Mouse (Mus musculus): ENCODE measurements around the gene Nt5c2. TPM values are rescaled to one million over a fixed set of nuclear protein-coding genes. Genes with fewer than 3 reads are reported as not detected.
A peak's percentile ranks its signal among the peaks of the same experiment; 100 is the strongest.

Nt5c2 gene
- polyA plus RNA-seq, 1 experiment from 2014 or later: 36.1 TPM

DNA sequence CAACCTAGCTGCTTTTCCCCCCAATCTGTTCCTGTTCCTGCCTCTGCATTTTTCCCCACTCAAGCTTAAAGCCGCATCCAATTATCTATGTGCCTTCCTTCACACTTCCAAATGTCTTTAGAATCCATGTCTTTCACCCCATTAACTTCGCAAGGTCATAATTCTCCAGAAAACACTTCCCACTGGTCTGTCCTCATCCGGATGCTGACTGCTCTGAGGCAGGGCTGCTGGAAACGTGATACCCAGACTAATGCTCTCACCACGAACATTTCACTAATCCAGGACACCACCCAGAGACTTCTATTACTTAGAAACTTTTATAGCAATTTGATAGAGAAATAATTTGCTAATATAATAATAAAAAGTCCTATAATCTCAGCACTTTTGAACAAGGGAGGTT, 84.9 kb downstream of the Nt5c2 start:
- no peak for ATAC-seq
- TF ChIP-seq CTCF (IDR thresholded peaks at IDR 0.05; ENCODE audit: low read depth): no peak
- TF ChIP-seq EP300 (IDR thresholded peaks at IDR 0.05; ENCODE audit: low read depth): no peak
- H3K9me3 ChIP-seq (ENCODE audit: low read length): no peaks in the 10 kb centered on the region
- no peak overlapping the region for H3K9ac ChIP-seq (replicated peaks)
- H3K4me3 ChIP-seq (ENCODE audit: low read depth, low read length): no peak overlapping the region
- H3K27me3 ChIP-seq (ENCODE audit: insufficient read depth, low read length): no peaks in the 10 kb centered on the region
- H3K27ac ChIP-seq (ENCODE audit: low read depth): no peak overlapping the region
- WGBS (ENCODE audit: insufficient replicate concordance): 79% methylated on average over 5 of the region's 5 CpGs
- H3K4me2 ChIP-seq (ENCODE audit: low read depth, low read length): no peak overlapping the region
- peaks cover 20% of the 10 kb centered on the region for H3K4me1 ChIP-seq (ENCODE audit: insufficient read depth)
- peaks cover 3% of the 10 kb centered on the region; the same call in 1 of the 2 replicates for H3K36me3 ChIP-seq (replicated peaks; ENCODE audit: insufficient read depth, low read length)
- DNase-seq: no peak

DNA sequence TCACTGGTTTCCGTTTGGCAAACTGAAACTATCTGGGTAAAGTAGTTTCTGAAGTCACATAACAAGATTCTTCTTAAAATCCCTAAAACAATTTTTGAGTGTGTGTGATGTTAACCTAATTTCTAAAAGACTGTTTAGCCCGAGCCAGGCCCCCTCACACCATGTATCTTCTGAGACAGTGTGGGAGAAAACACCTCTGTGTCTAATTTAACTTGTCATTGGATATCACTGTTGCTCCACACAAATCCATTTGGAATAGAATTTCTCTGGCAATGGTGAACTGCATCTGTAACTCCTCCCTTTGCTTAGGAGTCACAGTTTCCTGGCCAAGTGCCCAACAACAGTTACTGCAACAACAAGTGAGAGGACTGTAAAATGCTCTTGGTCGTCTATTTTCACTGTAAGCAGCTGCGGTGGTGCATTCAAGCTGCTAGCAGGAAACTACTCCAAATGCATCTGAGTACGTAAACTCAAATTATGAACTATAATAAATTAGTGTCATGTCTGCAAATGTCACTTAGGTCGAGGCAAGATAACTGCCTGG, 85.8 kb downstream of the Nt5c2 start:
- H3K27me3 ChIP-seq (ENCODE audit: insufficient read depth, low read length): no peaks in the 10 kb centered on the region
- no peak overlapping the region for H3K9ac ChIP-seq (replicated peaks)
- 52% methylated on average over 6 of the region's 6 CpGs for WGBS (ENCODE audit: insufficient replicate concordance)
- H3K27ac ChIP-seq (ENCODE audit: low read depth): peak overlapping the region; percentile 41
- peaks cover 20% of the 10 kb centered on the region for H3K4me1 ChIP-seq (ENCODE audit: insufficient read depth)
- no peaks in the 10 kb centered on the region for H3K36me3 ChIP-seq (replicated peaks; ENCODE audit: insufficient read depth, low read length)
- TF ChIP-seq EP300 (IDR thresholded peaks at IDR 0.05; ENCODE audit: low read depth): no peak
- no peak for TF ChIP-seq CTCF (IDR thresholded peaks at IDR 0.05; ENCODE audit: low read depth)
- 0 out of 2 replicates have a peak, but pooled peaks have one; percentile 13 for ATAC-seq
- no peaks in the 10 kb centered on the region for H3K9me3 ChIP-seq (ENCODE audit: low read length)
- H3K4me2 ChIP-seq (ENCODE audit: low read depth, low read length): no peak overlapping the region
- DNase-seq: peak; percentile 67
- no peak overlapping the region for H3K4me3 ChIP-seq (ENCODE audit: low read depth, low read length)

- H3K9ac ChIP-seq (replicated peaks): no peak overlapping the region
- DNase-seq: no peak
- peaks cover 20% of the 10 kb centered on the region for H3K4me1 ChIP-seq (ENCODE audit: insufficient read depth)
- H3K4me2 ChIP-seq (ENCODE audit: low read depth, low read length): no peak overlapping the region
- TF ChIP-seq EP300 (IDR thresholded peaks at IDR 0.05; ENCODE audit: low read depth): no peak
- no peak for TF ChIP-seq CTCF (IDR thresholded peaks at IDR 0.05; ENCODE audit: low read depth)
- H3K27me3 ChIP-seq (ENCODE audit: insufficient read depth, low read length): no peaks in the 10 kb centered on the region
- 47% methylated on average over 4 of the region's 4 CpGs for WGBS (ENCODE audit: insufficient replicate concordance)
- no peak for ATAC-seq
- H3K9me3 ChIP-seq (ENCODE audit: low read length): no peaks in the 10 kb centered on the region
- 0 out of 2 replicates have a peak, but pooled peaks cover 7% of the 10 kb centered on the region for H3K36me3 ChIP-seq (replicated peaks; ENCODE audit: insufficient read depth, low read length)
- 0 out of 2 replicates have a peak overlapping the region, but pooled peaks have one; percentile 18 for H3K27ac ChIP-seq (ENCODE audit: low read depth)
- H3K4me3 ChIP-seq (ENCODE audit: low read depth, low read length): no peak overlapping the region
Measured at GRCm38 (mm10) chr19:46928136-46928535, 86.8 kb downstream of the Nt5c2 start.

- no peaks in the 10 kb centered on the region for H3K9me3 ChIP-seq (ENCODE audit: low read length)
- H3K4me3 ChIP-seq (ENCODE audit: low read depth, low read length): no peak overlapping the region
- DNase-seq (no peak), ATAC-seq (no peak)
- TF ChIP-seq EP300 (IDR thresholded peaks at IDR 0.05; ENCODE audit: low read depth): no peak
- no peak for TF ChIP-seq CTCF (IDR thresholded peaks at IDR 0.05; ENCODE audit: low read depth)
- peaks cover 20% of the 10 kb centered on the region for H3K4me1 ChIP-seq (ENCODE audit: insufficient read depth)
- 0 out of 2 replicates have a peak, but pooled peaks cover 14% of the 10 kb centered on the region for H3K36me3 ChIP-seq (replicated peaks; ENCODE audit: insufficient read depth, low read length)
- H3K9ac ChIP-seq (replicated peaks): no peak overlapping the region
- H3K27me3 ChIP-seq (ENCODE audit: insufficient read depth, low read length): no peaks in the 10 kb centered on the region
- H3K27ac ChIP-seq (ENCODE audit: low read depth): no peak overlapping the region
- H3K4me2 ChIP-seq (ENCODE audit: low read depth, low read length): no peak overlapping the region
- 50% methylated on average over 5 of the region's 5 CpGs for WGBS (ENCODE audit: insufficient replicate concordance)
Measured at GRCm38 (mm10) chr19:46926951-46927350, 88.0 kb downstream of the Nt5c2 start.

DNA sequence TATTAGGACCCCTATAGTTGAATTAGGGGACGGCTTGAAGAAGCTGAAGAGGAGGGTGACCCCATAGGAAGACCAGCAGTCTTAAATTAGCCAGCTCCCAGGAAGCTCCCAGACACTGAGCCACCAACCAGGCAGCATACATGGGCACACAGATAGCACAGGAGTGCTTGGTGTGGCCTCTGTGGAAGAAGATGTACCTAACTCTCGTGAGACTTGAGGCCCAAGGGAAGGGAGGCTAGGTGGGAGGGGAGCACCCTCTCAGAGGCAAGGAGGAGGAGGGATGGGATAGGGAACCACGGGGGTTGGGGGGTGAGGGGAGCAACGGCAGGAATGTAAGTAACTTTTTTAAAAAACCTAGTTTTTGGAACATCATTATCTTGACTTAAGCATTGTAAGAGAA, 88.6 kb downstream of the Nt5c2 start:
- ATAC-seq: 0 out of 2 replicates have a peak, but pooled peaks have one; percentile 45
- Histone ChIP-seq H3K36me3 (replicated peaks; ENCODE audit: insufficient read depth, low read length) (0 out of 2 replicates have a peak, but pooled peaks cover 14% of the 10 kb centered on the region), H3K9ac (replicated peaks) (no peak overlapping the region; the same call in 1 of the 2 replicates)

DNA sequence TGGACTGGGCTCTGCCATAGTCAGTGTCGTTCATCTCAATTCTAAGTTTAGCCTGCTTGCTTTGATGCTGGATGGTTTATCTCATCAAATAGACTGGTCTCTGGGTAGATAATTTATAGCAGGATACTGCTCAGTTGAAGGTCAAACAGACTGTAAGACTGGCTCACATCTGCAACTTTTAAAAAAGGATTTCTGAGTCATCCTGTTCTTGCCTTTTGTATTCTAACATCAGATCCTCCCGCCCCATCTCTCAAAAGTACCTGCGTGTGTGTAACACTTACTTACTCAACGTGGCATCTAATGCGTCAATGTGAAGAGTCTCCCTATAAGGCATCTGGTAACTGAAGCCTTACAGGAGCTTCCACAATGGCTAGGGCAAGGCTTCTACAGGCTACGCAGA, 94.4 kb downstream of the Nt5c2 start:
- Histone ChIP-seq H3K4me2 (ENCODE audit: low read depth, low read length) (no peak overlapping the region), H3K9me3 (ENCODE audit: low read length) (no peaks in the 10 kb centered on the region), H3K4me3 (ENCODE audit: low read depth, low read length) (no peak overlapping the region), H3K9ac (replicated peaks) (no peak overlapping the region), H3K27me3 (ENCODE audit: insufficient read depth, low read length) (no peaks in the 10 kb centered on the region), H3K4me1 (ENCODE audit: insufficient read depth) (no peaks in the 10 kb centered on the region; the same call in 1 of the 2 replicates), H3K27ac (ENCODE audit: low read depth) (no peak overlapping the region), H3K36me3 (replicated peaks; ENCODE audit: insufficient read depth, low read length) (peaks cover 17% of the 10 kb centered on the region)
- DNase-seq (no peak), ATAC-seq (no peak)
- TF ChIP-seq CTCF (IDR thresholded peaks at IDR 0.05; ENCODE audit: low read depth): no peak
- TF ChIP-seq EP300 (IDR thresholded peaks at IDR 0.05; ENCODE audit: low read depth): no peak
- whole genome bisulfite sequencing (ENCODE audit: insufficient replicate concordance): 86% methylated on average over 6 of the region's 6 CpGs

More for the DNA sequence above, 88.6 kb downstream of the Nt5c2 start:
- Histone ChIP-seq H3K4me2 (ENCODE audit: low read depth, low read length) (no peak overlapping the region), H3K4me1 (ENCODE audit: insufficient read depth) (peaks cover 20% of the 10 kb centered on the region), H3K9me3 (ENCODE audit: low read length) (no peaks in the 10 kb centered on the region), H3K27me3 (ENCODE audit: insufficient read depth, low read length) (no peaks in the 10 kb centered on the region), H3K4me3 (ENCODE audit: low read depth, low read length) (no peak overlapping the region), H3K27ac (ENCODE audit: low read depth) (no peak overlapping the region)
- 59% methylated on average over 4 of the region's 4 CpGs for whole genome bisulfite sequencing (ENCODE audit: insufficient replicate concordance)
- DNase-seq: no peak
- no peak for TF ChIP-seq CTCF (IDR thresholded peaks at IDR 0.05; ENCODE audit: low read depth)
- TF ChIP-seq EP300 (IDR thresholded peaks at IDR 0.05; ENCODE audit: low read depth): no peak

Data from liver, postnatal 0 days (tissue).